Mouse (Mus musculus): ENCODE results near the gene Cryz.
"Not testable (repeated sequence)": the region's sequence is repeated elsewhere in the genome, so short reads cannot be mapped to it uniquely, and the experiment has no call there.

Gene Cryz

GRCm38 (mm10) chr3:154611888-154612287 lies 15.4 kb downstream of the Cryz start:
- peak; percentile 7 for DNase-seq

DNA sequence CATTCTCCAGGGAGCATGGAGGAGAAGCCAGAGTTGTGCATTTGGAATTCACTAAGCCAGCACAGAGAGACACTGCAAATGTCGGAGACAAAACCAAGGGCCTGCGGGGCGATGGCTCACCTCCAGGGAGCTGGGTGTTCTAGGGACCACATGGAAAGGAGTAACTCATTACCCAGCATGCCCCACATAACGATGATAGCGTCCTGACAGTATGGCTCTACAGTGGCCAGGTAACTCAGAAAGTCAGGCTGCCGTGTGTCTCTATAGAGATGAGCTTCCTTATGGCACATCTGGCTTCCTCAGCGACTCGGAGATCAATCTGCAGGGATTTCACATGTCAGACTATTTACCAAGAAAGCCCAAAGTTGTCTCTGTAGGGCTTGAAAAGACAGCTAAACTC lies 18.3 kb downstream of the Cryz start:
- DNase-seq, result no peak

DNA sequence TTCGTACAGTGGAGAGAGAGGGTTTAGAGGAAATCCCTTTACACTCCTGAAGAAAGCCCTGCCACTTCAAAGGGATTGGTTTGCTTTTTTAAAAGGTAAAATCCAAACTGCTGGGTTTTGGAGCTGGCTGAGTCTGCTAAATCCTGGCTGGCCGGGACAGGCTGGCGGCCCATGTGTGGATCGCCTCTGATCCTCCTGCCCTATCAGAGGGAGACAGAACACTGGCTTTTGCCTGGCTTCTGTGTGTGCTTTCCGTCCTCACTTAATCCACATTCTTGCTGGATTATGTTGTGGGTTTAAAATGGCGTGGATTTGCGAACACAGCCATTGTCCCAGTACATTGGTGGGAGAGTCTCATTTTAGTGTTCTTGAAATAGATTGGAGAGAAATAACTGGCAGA lies 18.8 kb downstream of the Cryz start:
- DNase-seq, result no peak

DNA sequence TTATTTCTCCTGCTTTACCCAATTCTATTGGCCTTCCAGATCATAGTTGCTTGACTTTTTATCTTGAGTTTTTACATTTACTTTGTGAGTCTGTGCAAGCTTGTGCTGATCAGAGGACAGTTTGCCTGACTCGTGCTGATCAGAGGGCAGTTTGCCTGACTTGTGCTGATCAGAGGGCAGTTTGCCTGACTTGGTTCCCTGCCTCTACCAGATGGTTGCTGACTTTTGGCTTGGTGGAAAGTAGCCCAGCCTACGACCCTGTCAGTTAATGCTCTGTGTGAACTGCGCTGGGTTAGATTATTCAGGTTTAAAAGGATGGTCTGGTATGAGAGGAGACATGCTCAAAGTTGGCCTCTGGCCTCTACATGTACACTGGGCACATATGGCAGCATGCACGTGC lies 19.6 kb downstream of the Cryz start:
- no peak for DNase-seq

DNA sequence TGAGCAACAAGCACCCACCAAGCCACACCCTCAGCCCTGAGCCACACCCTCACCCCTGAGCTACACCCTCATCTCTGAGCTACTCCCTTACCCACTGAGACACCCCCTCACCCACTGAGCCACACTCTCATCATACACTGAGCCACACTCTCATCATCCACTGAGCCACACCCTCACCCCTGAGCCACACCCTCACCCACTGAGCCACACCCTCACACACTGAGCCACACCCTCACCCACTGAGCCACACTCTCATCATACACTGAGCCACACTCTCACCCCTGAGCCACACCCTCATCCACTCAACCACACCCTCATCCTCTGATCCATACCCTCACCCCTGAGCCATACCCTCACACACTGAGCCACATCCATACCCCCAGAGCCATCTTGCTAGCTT lies 31.8 kb downstream of the Cryz start:
- no peak for DNase-seq

DNA sequence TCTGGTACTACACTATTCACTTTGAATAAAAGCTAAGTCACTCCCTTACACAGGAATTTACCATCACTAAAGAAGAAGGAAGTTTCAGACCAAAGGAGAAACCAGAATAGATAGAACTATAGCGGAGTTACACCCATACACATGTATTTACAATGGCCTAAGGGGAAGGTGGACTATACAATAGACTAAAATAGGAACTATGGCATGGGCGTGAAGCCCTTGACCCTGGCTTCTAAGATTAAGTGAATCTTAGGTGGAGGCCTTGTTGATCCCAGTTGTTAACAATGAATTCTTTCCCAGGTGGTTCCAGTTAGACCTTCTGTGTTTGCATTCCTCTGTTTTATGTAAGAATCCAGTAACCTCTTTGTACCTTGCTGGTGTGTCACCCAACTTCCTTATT lies 34.8 kb downstream of the Cryz start:
- not testable (repeated sequence) for DNase-seq

DNA sequence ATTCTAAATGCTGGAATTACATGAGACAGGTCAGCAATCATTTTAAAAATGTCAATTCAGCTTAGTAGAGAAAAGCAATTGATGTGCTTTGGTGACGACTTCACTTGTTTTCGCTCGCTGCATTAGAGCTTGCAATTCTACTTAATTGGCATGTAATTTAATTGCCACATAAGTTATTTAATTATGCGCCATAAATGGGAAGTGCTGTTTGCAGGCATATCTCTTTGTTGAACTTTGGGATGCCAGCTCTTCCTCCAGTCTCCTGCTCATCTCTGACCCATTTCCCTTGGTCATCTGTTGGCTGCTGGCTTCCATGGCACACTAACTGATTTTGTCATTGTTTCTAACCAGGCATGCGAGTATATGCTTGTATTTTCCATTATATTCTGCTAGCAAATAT lies 36.6 kb downstream of the Cryz start:
- DNase-seq, result no peak

- no peak for DNase-seq
Measured at GRCm38 (mm10) chr3:154646638-154647442, 50.3 kb downstream of the Cryz start.

DNA sequence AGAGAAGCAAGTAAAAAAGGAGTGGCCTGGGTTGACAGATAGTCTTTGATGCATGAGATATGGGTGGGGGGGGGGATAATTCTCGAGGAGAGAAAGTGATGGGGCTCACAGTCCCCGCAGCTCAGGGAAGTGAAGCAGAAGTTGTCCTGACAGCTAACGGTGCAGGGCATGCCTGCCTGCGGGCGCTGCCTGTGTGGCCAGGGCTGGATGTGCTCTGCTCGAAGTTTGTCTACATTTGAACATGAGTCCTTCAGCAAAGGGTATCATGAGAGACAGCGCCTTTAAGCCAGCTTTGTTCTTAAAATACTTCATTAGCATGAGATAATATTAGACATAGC lies 50.9 kb downstream of the Cryz start:
- no peak for DNase-seq

DNA sequence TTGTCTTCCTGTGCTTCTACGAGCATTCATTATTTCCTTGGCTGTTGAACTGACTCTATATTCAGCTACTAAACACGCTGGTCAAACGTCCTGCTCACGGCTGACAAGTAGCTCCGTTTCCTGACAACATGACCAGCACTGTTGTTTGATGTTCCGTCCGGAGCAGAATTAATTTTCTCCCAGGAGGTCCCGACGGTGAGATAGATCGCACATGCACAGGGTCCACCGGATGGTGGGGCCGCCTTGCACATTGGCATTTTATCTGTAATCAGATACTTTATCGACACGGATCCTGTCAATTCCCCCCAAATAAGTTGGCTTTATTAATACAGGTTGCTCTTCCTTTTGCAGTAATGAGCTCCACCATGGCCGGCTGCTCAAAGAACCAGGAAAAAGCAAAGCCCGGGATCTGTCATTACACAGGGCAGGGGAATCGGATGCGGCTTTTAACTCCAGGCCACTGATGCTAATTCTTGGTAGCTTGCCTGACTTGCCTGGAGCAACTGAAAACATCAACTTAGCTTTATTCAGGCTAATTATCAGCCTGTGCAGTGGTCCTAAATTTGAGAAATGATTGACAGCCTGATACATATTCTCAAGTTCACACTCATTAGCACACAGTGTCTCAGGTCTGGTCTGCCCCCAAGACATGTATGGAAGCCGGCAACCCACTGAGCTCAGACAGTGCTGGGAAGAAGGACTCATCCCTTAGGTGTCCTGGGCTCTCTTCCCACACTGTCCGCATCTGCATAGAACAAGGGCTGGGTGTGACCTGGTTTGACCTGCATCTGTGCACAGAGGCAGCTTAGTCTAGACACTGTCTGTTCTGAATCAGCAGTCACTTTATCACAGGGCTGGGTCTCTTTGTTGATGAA lies 53.1 kb downstream of the Cryz start:
- no peak for DNase-seq

DNA sequence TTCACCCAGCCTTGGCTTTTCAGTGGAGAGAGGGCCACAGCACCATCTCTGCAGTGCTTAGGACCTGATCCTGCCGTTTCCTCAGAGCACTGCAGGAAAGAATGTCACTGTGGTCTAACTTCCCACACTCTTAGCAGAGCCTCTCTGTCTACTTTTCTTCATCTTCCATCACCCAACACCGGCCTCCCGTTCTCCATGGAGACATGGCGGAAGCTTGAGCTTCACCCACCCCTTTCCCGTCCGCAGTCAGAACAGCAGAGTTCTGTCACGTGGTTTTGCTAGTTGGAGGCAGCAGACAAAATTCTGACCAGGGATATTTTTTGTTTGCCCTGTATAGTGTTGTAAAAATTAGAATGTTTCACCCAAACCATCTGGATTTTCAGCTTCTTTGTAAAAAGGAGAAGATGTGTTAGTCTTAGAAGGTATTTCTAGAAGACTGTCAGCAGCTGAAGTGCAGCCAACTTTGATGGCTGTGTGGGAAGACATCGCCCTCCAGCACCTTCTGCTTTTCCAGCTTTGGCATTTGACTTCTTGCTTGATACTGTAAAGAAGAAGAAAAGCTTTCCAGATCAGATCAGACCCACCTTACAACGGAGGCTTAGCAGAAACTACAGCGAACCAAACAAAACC lies 54.8 kb downstream of the Cryz start:
- DNase-seq, result no peak

DNA sequence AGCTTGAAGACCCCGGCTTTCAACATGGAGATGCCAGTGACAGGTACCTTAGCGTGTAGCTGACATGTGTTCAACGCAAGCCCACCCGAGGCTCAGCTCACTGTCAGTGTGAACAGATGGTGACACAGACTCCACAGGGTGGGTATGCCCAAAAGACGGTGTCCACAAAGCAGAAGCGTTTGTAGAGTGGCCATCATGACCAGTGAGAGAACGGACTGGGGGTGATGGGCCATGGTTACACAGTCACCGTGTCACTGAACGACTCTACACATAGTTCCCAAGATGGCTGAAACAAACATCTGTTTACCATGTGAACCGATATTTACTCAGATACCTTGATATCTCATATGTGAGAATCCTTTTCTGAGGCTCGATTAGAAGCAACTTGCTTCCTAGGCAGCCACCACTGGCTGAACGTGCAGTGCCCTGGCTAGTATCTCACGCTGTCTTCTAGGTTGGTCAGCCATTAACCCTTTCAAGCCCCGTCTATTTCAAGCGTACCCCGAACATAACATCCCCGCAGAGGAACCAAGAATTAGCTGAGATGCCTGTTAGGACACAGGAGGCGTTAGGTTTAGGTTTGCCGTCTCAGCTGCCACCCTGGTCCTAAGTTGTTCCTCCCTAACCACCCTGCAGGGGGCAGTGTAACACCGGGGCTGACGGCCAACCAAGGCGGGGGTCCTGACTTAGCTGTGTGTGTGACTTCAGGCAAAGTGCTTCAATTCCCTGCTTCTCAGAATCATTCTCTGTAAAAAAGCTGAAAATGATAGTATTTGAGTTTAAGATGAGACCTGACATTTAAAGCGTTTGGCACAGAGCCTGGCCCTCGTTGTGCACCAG lies 56.3 kb downstream of the Cryz start:
- DNase-seq, result peak; percentile 11

DNA sequence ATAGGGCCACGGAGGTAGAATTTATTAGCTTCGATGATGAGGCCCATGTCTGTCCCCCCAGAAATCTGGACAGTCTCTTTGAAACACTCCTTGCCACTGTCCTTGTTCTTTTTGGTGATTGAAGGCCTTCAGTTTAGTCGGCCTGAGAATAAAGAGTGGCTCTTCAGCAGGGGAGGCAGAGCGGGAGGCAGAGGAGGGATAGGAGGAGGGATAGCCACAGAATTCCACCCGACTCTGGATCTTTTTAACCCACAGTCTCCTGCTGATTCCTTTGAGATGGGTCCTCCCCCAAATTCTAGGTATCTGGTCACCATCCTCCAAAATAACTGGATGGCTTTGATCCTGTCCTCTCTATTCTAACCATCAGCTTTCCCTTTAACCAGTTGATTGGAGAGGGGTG lies 56.9 kb downstream of the Cryz start:
- DNase-seq, result no peak

DNA sequence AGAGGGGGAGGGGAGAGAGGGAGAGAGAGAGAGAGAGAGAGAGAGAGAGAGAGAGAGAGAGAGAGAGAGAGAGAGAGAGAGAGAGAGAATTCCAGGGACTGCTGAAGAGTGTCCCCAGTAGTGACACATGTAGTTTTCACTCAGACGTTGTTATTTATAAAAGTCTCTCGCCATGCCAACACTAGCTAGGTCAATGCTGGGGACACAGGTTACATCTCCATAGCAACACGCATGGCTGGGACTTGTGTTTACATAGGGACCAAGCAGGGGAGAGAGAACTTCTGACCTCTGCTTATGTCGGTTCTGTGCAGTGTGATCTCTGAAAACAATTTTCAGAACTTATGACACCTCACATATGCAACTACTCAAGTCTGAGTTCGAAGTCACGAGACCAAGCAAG lies 57.8 kb downstream of the Cryz start:
- no peak for DNase-seq

DNA sequence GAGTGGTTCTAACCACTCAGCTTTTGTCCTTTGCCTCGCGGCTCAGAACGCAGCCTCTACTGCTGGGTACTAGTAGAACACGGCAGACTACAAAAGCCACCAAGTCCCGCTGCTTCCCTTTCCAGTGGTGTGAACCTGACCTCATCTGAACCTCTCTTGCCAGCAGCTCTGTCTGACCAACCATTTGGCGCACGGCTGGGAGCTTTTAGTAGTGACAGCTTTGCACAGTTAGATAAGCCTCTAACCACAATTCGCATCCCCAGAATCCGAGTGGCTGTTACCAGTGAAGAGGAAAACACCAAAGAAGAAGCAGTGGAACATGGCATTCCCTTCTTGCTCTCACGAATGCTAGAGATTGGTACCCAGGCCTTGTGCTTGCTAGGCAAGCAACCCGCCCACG lies 58.4 kb downstream of the Cryz start:
- DNase-seq, result no peak

- DNase-seq, result no peak
Measured at GRCm38 (mm10) chr3:154655711-154656110, 59.2 kb downstream of the Cryz start.

DNA sequence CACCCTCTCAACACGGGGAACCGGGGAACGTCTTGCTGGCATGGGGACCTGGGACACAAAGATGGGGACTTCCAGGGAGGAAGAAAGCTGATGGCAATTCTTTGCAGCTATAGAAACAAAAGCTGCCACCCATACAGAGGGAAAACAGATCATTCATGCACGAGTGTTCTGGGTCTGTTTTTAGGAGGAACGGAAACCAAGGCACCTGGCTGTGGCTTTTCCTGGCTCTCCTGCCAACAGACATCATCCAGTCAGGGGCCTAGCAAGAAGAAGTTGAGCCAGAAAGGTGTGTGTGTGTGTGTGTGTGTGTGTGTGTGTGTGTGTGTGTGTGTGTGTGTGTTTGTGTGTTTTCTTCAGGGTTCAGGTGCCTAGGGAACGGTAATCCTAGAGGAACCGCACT lies 67.0 kb downstream of the Cryz start, which contains the start of gene Erich3:
Gene Erich3, plus strand, starts transcription at position 315 of the 400 bp plus-strand sequence.
- no peak for DNase-seq

DNA sequence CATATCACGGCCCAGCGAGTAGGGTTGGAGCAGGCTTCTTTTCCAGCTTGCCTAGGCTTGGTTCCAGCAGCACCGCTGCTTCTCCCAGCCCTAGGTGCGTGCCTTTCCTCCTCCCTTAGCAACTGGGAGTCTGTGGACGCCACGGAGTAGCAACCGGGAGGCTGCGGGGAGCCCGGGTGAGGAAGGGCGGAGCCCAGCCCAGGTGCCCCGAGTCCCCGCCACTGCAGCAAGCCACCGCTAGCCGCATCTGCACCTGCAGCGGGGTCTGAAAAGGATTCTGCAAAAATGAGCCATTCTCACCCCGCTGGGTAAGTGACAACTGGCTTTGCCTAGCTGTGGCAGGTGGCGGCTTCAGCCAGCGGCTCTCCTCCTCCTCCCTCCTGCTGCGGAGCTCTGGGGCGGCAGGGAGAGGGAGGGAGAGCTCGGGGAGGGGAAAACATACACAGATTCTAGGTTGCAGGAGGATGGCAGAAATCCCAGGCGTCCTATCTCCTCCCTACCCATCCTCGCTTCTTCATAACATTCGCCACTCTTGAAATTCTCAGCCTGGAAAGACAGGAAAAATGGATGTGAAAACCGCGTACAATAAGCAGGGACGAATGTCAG lies 67.6 kb downstream of the Cryz start:
- peak; percentile 8 for DNase-seq

- no peak for DNase-seq
Measured at GRCm38 (mm10) chr3:154664636-154665035, 68.1 kb downstream of the Cryz start.

GRCm38 (mm10) chr3:154668485-154668884 lies 72.0 kb downstream of the Cryz start:
- DNase-seq, result no peak

DNA sequence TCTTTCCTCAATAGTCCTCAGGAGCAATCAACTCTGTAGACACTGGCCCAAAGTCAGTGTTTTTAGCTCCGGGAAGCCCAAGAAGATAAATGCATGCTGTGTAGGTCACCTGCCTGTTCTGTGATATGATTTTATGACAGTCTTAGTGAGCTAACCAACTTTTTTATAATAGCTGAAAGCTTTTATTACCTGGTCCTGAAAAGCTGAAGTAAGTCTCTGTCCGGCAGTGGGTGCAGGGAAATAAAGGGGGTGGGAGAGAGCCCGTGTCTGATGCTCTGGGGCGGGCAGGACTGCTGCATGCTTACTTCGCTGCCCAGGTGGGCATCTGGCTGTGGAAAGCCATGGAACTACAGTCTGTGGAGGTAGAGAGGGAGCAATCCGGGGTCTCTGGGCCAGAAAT lies 74.1 kb downstream of the Cryz start:
- DNase-seq, result no peak

- DNase-seq, result no peak
Measured at GRCm38 (mm10) chr3:154671013-154671412, 74.5 kb downstream of the Cryz start.
